Mouse (Mus musculus): Measurements from ENCODE around the gene Ndufs3. TPM values are rescaled to one million over a fixed set of nuclear protein-coding genes. Genes with fewer than 3 reads are reported as not detected.

Gene Ndufs3
- polyA plus RNA-seq, 1 experiment from 2014 or later = 212 TPM

- Histone ChIP-seq H3K27ac (replicated peaks; ENCODE audit: low read depth, low read length) (no peak overlapping the region), H3K9ac (replicated peaks; ENCODE audit: low read length) (no peak overlapping the region), H3K27me3 (ENCODE audit: control insufficient read depth, insufficient read depth, low read length) (no peaks in the 10 kb centered on the region), H3K4me2 (ENCODE audit: low read length) (no peak overlapping the region), H3K36me3 (ENCODE audit: control insufficient read depth, insufficient read depth, low read length) (no peaks in the 10 kb centered on the region), H3K4me1 (ENCODE audit: control insufficient read depth, insufficient read depth, low read length) (peaks cover 4% of the 10 kb centered on the region; the same call in 1 of the 2 replicates), H3K9me3 (ENCODE audit: control insufficient read depth, low read length) (no peaks in the 10 kb centered on the region), H3K4me3 (replicated peaks; ENCODE audit: low read depth, low read length) (no peak overlapping the region)
- 81% methylated on average over 2 of the region's 2 CpGs for WGBS
- ATAC-seq (ENCODE audit: low FRiP score, low TSS enrichment) = no peak
- no peak for DNase-seq
These were observed 29.4 kb downstream of the Ndufs3 start for GRCm38 (mm10) chr2:90875239-90875638.

- no peaks in the 10 kb centered on the region for H3K27me3 ChIP-seq (ENCODE audit: control insufficient read depth, insufficient read depth, low read length)
- H3K4me2 ChIP-seq (ENCODE audit: low read length) = no peak overlapping the region
- no peak overlapping the region for H3K27ac ChIP-seq (replicated peaks; ENCODE audit: low read depth, low read length)
- no peaks in the 10 kb centered on the region for H3K9me3 ChIP-seq (ENCODE audit: control insufficient read depth, low read length)
- ATAC-seq (ENCODE audit: low FRiP score, low TSS enrichment) (no peak), DNase-seq (no peak)
- H3K36me3 ChIP-seq (ENCODE audit: control insufficient read depth, insufficient read depth, low read length) = no peaks in the 10 kb centered on the region
- no peak overlapping the region for H3K9ac ChIP-seq (replicated peaks; ENCODE audit: low read length)
- WGBS = 65% methylated on average over 1 of the region's 1 CpGs
- H3K4me1 ChIP-seq (ENCODE audit: control insufficient read depth, insufficient read depth, low read length) = no peaks in the 10 kb centered on the region
- no peak overlapping the region for H3K4me3 ChIP-seq (replicated peaks; ENCODE audit: low read depth, low read length)
These were observed 30.6 kb downstream of the Ndufs3 start for GRCm38 (mm10) chr2:90874025-90874424.

GRCm38 (mm10) chr2:90871180-90871961 lies 33.3 kb downstream of the Ndufs3 start:
- Histone ChIP-seq H3K9ac (replicated peaks; ENCODE audit: low read length) (no peak overlapping the region), H3K4me1 (ENCODE audit: control insufficient read depth, insufficient read depth, low read length) (no peaks in the 10 kb centered on the region), H3K4me2 (ENCODE audit: low read length) (no peak overlapping the region), H3K9me3 (ENCODE audit: control insufficient read depth, low read length) (no peaks in the 10 kb centered on the region), H3K36me3 (ENCODE audit: control insufficient read depth, insufficient read depth, low read length) (peaks cover 22% of the 10 kb centered on the region), H3K27me3 (ENCODE audit: control insufficient read depth, insufficient read depth, low read length) (no peaks in the 10 kb centered on the region), H3K4me3 (replicated peaks; ENCODE audit: low read depth, low read length) (no peak overlapping the region), H3K27ac (replicated peaks; ENCODE audit: low read depth, low read length) (no peak overlapping the region)
- DNase-seq (no peak), ATAC-seq (ENCODE audit: low FRiP score, low TSS enrichment) (no peak)
- 66% methylated on average over 8 of the region's 8 CpGs for WGBS

- WGBS = 53% methylated on average over 4 of the region's 4 CpGs
- peaks cover 33% of the 10 kb centered on the region for H3K36me3 ChIP-seq (ENCODE audit: control insufficient read depth, insufficient read depth, low read length)
- H3K4me1 ChIP-seq (ENCODE audit: control insufficient read depth, insufficient read depth, low read length) = no peaks in the 10 kb centered on the region
- no peaks in the 10 kb centered on the region for H3K9me3 ChIP-seq (ENCODE audit: control insufficient read depth, low read length)
- ATAC-seq (ENCODE audit: low FRiP score, low TSS enrichment) = no peak
- no peak for DNase-seq
- H3K27ac ChIP-seq (replicated peaks; ENCODE audit: low read depth, low read length) = no peak overlapping the region
- H3K4me3 ChIP-seq (replicated peaks; ENCODE audit: low read depth, low read length) = no peak overlapping the region
- H3K9ac ChIP-seq (replicated peaks; ENCODE audit: low read length) = no peak overlapping the region
- no peak overlapping the region for H3K4me2 ChIP-seq (ENCODE audit: low read length)
- H3K27me3 ChIP-seq (ENCODE audit: control insufficient read depth, insufficient read depth, low read length) = no peaks in the 10 kb centered on the region
These were observed 34.5 kb downstream of the Ndufs3 start for GRCm38 (mm10) chr2:90870136-90870601.

- WGBS = 25% methylated on average over 3 of the region's 3 CpGs
- H3K4me1 ChIP-seq (ENCODE audit: control insufficient read depth, insufficient read depth, low read length) = no peaks in the 10 kb centered on the region
- ATAC-seq (ENCODE audit: low FRiP score, low TSS enrichment) = peak; percentile 91
- no peaks in the 10 kb centered on the region for H3K9me3 ChIP-seq (ENCODE audit: control insufficient read depth, low read length)
- no peak overlapping the region for H3K4me2 ChIP-seq (ENCODE audit: low read length)
- H3K27ac ChIP-seq (replicated peaks; ENCODE audit: low read depth, low read length) = no peak overlapping the region
- H3K27me3 ChIP-seq (ENCODE audit: control insufficient read depth, insufficient read depth, low read length) = no peaks in the 10 kb centered on the region
- H3K9ac ChIP-seq (replicated peaks; ENCODE audit: low read length) = no peak overlapping the region
- peaks cover 66% of the 10 kb centered on the region for H3K36me3 ChIP-seq (ENCODE audit: control insufficient read depth, insufficient read depth, low read length)
- peak; percentile 94 for DNase-seq
- no peak overlapping the region for H3K4me3 ChIP-seq (replicated peaks; ENCODE audit: low read depth, low read length)
These were observed 38.1 kb downstream of the Ndufs3 start for GRCm38 (mm10) chr2:90866524-90866923.

- Histone ChIP-seq H3K27me3 (ENCODE audit: control insufficient read depth, insufficient read depth, low read length) (no peaks in the 10 kb centered on the region), H3K4me2 (ENCODE audit: low read length) (no peak overlapping the region), H3K9me3 (ENCODE audit: control insufficient read depth, low read length) (no peaks in the 10 kb centered on the region), H3K27ac (replicated peaks; ENCODE audit: low read depth, low read length) (no peak overlapping the region), H3K36me3 (ENCODE audit: control insufficient read depth, insufficient read depth, low read length) (peaks cover 86% of the 10 kb centered on the region), H3K4me3 (replicated peaks; ENCODE audit: low read depth, low read length) (no peak overlapping the region), H3K4me1 (ENCODE audit: control insufficient read depth, insufficient read depth, low read length) (no peaks in the 10 kb centered on the region), H3K9ac (replicated peaks; ENCODE audit: low read length) (no peak overlapping the region)
- ATAC-seq (ENCODE audit: low FRiP score, low TSS enrichment) (no peak), DNase-seq (peak; percentile 39)
These were observed 40.4 kb downstream of the Ndufs3 start for GRCm38 (mm10) chr2:90864184-90864583.

- no peak for DNase-seq
- Histone ChIP-seq H3K9me3 (ENCODE audit: control insufficient read depth, low read length) (no peaks in the 10 kb centered on the region), H3K4me1 (ENCODE audit: control insufficient read depth, insufficient read depth, low read length) (no peaks in the 10 kb centered on the region), H3K4me2 (ENCODE audit: low read length) (no peak overlapping the region), H3K27ac (replicated peaks; ENCODE audit: low read depth, low read length) (no peak overlapping the region), H3K9ac (replicated peaks; ENCODE audit: low read length) (no peak overlapping the region), H3K27me3 (ENCODE audit: control insufficient read depth, insufficient read depth, low read length) (no peaks in the 10 kb centered on the region), H3K36me3 (ENCODE audit: control insufficient read depth, insufficient read depth, low read length) (peaks cover 84% of the 10 kb centered on the region), H3K4me3 (replicated peaks; ENCODE audit: low read depth, low read length) (no peak overlapping the region)
- 95% methylated on average over 2 of the region's 2 CpGs for WGBS
- no peak for ATAC-seq (ENCODE audit: low FRiP score, low TSS enrichment)
These were observed 43.1 kb downstream of the Ndufs3 start for GRCm38 (mm10) chr2:90861486-90861885.

- WGBS = 100% methylated on average over 1 of the region's 1 CpGs
- peaks cover 23% of the 10 kb centered on the region for H3K4me1 ChIP-seq (ENCODE audit: control insufficient read depth, insufficient read depth, low read length)
- no peak overlapping the region for H3K4me2 ChIP-seq (ENCODE audit: low read length)
- no peak for ATAC-seq (ENCODE audit: low FRiP score, low TSS enrichment)
- H3K4me3 ChIP-seq (replicated peaks; ENCODE audit: low read depth, low read length) = no peak overlapping the region
- no peak for DNase-seq
- H3K9me3 ChIP-seq (ENCODE audit: control insufficient read depth, low read length) = no peaks in the 10 kb centered on the region
- peaks cover 49% of the 10 kb centered on the region for H3K36me3 ChIP-seq (ENCODE audit: control insufficient read depth, insufficient read depth, low read length)
- no peak overlapping the region for H3K9ac ChIP-seq (replicated peaks; ENCODE audit: low read length)
- no peak overlapping the region for H3K27ac ChIP-seq (replicated peaks; ENCODE audit: low read depth, low read length)
- H3K27me3 ChIP-seq (ENCODE audit: control insufficient read depth, insufficient read depth, low read length) = no peaks in the 10 kb centered on the region
These were observed 54.2 kb downstream of the Ndufs3 start for GRCm38 (mm10) chr2:90850401-90850800.

- ATAC-seq (ENCODE audit: low FRiP score, low TSS enrichment) (no peak), DNase-seq (no peak)
- Histone ChIP-seq H3K27ac (replicated peaks; ENCODE audit: low read depth, low read length) (no peak overlapping the region), H3K9ac (replicated peaks; ENCODE audit: low read length) (peak overlapping the region; percentile 86; the same call in 1 of the 2 replicates), H3K36me3 (ENCODE audit: control insufficient read depth, insufficient read depth, low read length) (peaks cover 30% of the 10 kb centered on the region), H3K4me3 (replicated peaks; ENCODE audit: low read depth, low read length) (peak overlapping the region; percentile 87), H3K9me3 (ENCODE audit: control insufficient read depth, low read length) (no peaks in the 10 kb centered on the region), H3K27me3 (ENCODE audit: control insufficient read depth, insufficient read depth, low read length) (no peaks in the 10 kb centered on the region), H3K4me2 (ENCODE audit: low read length) (peak overlapping the region; percentile 63), H3K4me1 (ENCODE audit: control insufficient read depth, insufficient read depth, low read length) (peaks cover 23% of the 10 kb centered on the region)
- 95% methylated on average over 5 of the region's 5 CpGs for WGBS
These were observed 56.3 kb downstream of the Ndufs3 start for GRCm38 (mm10) chr2:90848331-90848730.

Data from midbrain, embryonic 14.5 days (tissue).